In the genomic region with DNA sequence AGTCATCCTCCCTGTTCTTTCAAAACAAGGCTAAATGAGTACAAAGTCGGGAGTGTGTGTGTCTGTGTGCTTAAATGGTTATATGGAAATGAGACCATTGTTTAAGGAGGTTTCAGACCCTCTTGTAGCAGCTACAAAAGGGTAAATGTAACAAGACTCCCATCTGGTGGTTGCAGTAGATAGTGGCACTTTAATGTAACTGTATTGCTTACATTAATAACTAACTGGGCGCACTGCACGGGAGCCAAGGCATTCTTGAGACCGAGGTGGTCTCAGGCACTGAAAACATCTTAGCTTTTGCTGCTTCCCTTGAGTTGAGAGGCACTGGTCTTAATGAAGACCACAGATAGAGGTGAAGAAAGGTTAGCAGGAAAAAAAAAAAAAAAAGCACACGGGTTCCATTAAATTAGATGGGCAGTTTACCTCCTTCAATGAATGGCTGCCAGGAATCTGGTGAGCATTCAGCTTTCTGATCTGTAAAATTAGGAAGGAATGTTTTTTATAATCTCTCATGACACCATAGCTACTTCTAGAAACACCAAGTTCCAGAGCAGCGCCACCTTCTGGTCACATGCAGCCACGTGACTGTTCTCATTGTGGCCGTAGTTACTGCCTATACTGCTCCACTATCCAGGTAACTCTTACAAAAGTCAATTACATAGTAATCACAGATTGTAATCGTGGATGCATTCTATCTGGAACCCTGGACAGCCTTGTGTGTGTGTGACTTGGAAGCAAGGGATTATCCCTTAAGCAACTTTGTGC, we compare ENCODE assay signal across 9 mouse cellular contexts. TPM values are rescaled to one million over a fixed set of nuclear protein-coding genes. Genes with fewer than 3 reads are reported as not detected.
DNase-seq lines count a peak whose midpoint lies in the region; ATAC-seq and TF ChIP-seq lines count a peak whose summit lies in the region.
"Had no signal": no experiment of that assay in that cellular context is flagged by ENCODE, and none has a peak within 500 bp of the region (broad histone marks: within the 10 kb centered on the region; RNA-seq: fewer than 3 reads in every experiment).

No protein-coding gene starts in this region.

- TF ChIP-seq EP300 in heart, adult 2 months (IDR thresholded peaks at IDR 0.05; ENCODE audit: insufficient read depth, low read depth, low read length), result 0 out of 2 replicates have a peak, but pooled peaks have one; percentile 23

- H3K9me3 ChIP-seq in embryonic facial prominence, embryonic 10.5 days, result no peaks in the 10 kb centered on the region
- no peaks in the 10 kb centered on the region for H3K9me3 ChIP-seq in midbrain, postnatal 0 days (ENCODE audit: low read length)

- 17% methylated on average over 9 of the region's 9 CpGs for WGBS in heart, adult 2 months
- 37% methylated on average over 9 of the region's 9 CpGs for whole genome bisulfite sequencing in embryonic facial prominence, embryonic 10.5 days
- WGBS in midbrain, postnatal 0 days, result 31% methylated on average over 9 of the region's 9 CpGs

- H3K27me3 ChIP-seq in heart, adult 2 months (ENCODE audit: control insufficient read depth, insufficient read depth, low read length), result peaks cover 2% of the 10 kb centered on the region; the same call in 1 of the 2 replicates
- H3K27me3 ChIP-seq in embryonic facial prominence, embryonic 10.5 days (replicated peaks; ENCODE audit: low read depth, poor library complexity, severe bottlenecking), result peaks cover 34% of the 10 kb centered on the region
- H3K27me3 ChIP-seq in midbrain, postnatal 0 days (ENCODE audit: insufficient read depth, low read length), result peaks cover 9% of the 10 kb centered on the region

- peak; percentile 59 for TF ChIP-seq CTCF in heart, adult 2 months (IDR thresholded peaks at IDR 0.05)
- peak; percentile 94 for TF ChIP-seq CTCF in midbrain, postnatal 0 days (IDR thresholded peaks at IDR 0.05)

- no peaks in the 10 kb centered on the region for H3K79me2 ChIP-seq in heart, adult 2 months (replicated peaks; ENCODE audit: control insufficient read depth, insufficient read depth, low read length)

- TF ChIP-seq POLR2A in heart, adult 2 months (IDR thresholded peaks at IDR 0.05; ENCODE audit: insufficient read depth, low read depth, low read length), result no peak

- intact Hi-C loops in heart, adult 2 months (cut with DNase I), result loop anchor here (1.0 to 5.0 kb wide), 4 partner anchors 202 to 457 kb away; no protein-coding TSS in a partner anchor
- intact Hi-C loops in heart, postnatal 25 days (cut with DNase I), result loop anchor here (1.0 to 2.0 kb wide), 2 partner anchors 202 to 374 kb away; no protein-coding TSS in a partner anchor
- intact Hi-C loops in heart, postnatal 14 days (cut with DNase I), result loop anchor here (1.0 to 2.0 kb wide), 3 partner anchors 374 to 490 kb away; no protein-coding TSS in a partner anchor

- no peak overlapping the region for H3K4me3 ChIP-seq in heart, adult 2 months
- no peak overlapping the region for H3K4me3 ChIP-seq in embryonic facial prominence, embryonic 10.5 days
- no peak overlapping the region for H3K4me3 ChIP-seq in midbrain, postnatal 0 days (ENCODE audit: low read depth, low read length)

- peak; percentile 76 for ATAC-seq in midbrain, postnatal 0 days (ENCODE audit: low FRiP score)

- H3K9ac ChIP-seq in heart, adult 2 months (ENCODE audit: low read depth, low read length), result peak overlapping the region; percentile 28; the same call in 1 of the 2 replicates
- H3K9ac ChIP-seq in midbrain, postnatal 0 days (replicated peaks; ENCODE audit: low read length, poor library complexity, severe bottlenecking), result no peak overlapping the region

- H3K36me3 ChIP-seq in heart, adult 2 months (ENCODE audit: control insufficient read depth, insufficient read depth, low read length), result no peaks in the 10 kb centered on the region
- no peaks in the 10 kb centered on the region for H3K36me3 ChIP-seq in embryonic facial prominence, embryonic 10.5 days (replicated peaks)
- H3K36me3 ChIP-seq in midbrain, postnatal 0 days (ENCODE audit: insufficient read depth, low read length), result no peaks in the 10 kb centered on the region

- peak; percentile 28 to 62 for DNase-seq in heart, adult 2 months
- DNase-seq in heart, postnatal 25 days (ENCODE audit: low spot score), result no peak
- peak; percentile 70 for DNase-seq in Muller cell, postnatal 12 days (ENCODE audit: inconsistent ontology term)
- DNase-seq in embryonic facial prominence, embryonic 10.5 days (ENCODE audit: low spot score), result peak; percentile 59
- DNase-seq in heart, postnatal 14 days, result peak; percentile 61 to 79
- DNase-seq in layer of hippocampus, postnatal 25 days (ENCODE audit: extremely low spot score in 1 of 2, low spot score in 1 of 2), result peak; percentile 42 to 75
- DNase-seq in midbrain, postnatal 0 days (ENCODE audit: low spot score), result peak; percentile 91
- no peak for DNase-seq in spleen, postnatal 14 days (ENCODE audit: low spot score in 2 of 2)

- H3K27ac ChIP-seq in heart, adult 2 months, result no peak overlapping the region
- H3K27ac ChIP-seq in embryonic facial prominence, embryonic 10.5 days (replicated peaks), result no peak overlapping the region
- H3K27ac ChIP-seq in midbrain, postnatal 0 days (ENCODE audit: low read depth, low read length), result no peak overlapping the region
- H3K27ac ChIP-seq: macrophage had no signal

- H3K4me2 ChIP-seq in midbrain, postnatal 0 days (ENCODE audit: low read depth, low read length, poor library complexity, severe bottlenecking), result 0 out of 2 replicates have a peak overlapping the region, but pooled peaks have one; percentile 21

- 0 out of 2 replicates have a peak, but pooled peaks cover 1% of the 10 kb centered on the region for H3K4me1 ChIP-seq in heart, adult 2 months (ENCODE audit: control insufficient read depth, insufficient read depth, low read length)
- H3K4me1 ChIP-seq in embryonic facial prominence, embryonic 10.5 days, result no peaks in the 10 kb centered on the region
- H3K4me1 ChIP-seq in midbrain, postnatal 0 days (ENCODE audit: insufficient read depth, low read length), result no peaks in the 10 kb centered on the region

RNA-seq across cellular contexts. Expression of a gene that starts 5.5 kb away (rescaled TPM):
- 1 to 10 TPM; 2.0 to 3.6 TPM for total RNA-seq in heart, adult 2 months (2021)
- polyA plus RNA-seq in heart, adult 2 months (2012; rRNA removed), result 1.5 and 3.3 TPM in 2 replicates
- 1 to 10 TPM; 3.7 to 6.0 TPM for total RNA-seq in heart, postnatal 25 days (2021)
- polyA plus RNA-seq in embryonic facial prominence, embryonic 10.5 days (2016; fragmentation: Nextera tagmentation; extraction: Ambion mirVana), result 0.57 and 0.93 TPM in 2 replicates
- 1 to 10 TPM; 4.4 to 6.8 TPM for total RNA-seq in heart, postnatal 14 days (2021)
- total RNA-seq in layer of hippocampus, postnatal 25 days (2021), result 1 to 10 TPM; 4.4 to 4.5 TPM
- 2.9 and 3.0 TPM in 2 replicates for total RNA-seq in midbrain, postnatal 0 days (2014; rRNA removed)
- polyA plus RNA-seq in midbrain, postnatal 0 days (2015; fragmentation: Nextera tagmentation; extraction: Ambion mirVana), result 1.2 and 1.9 TPM in 2 replicates
- polyA plus RNA-seq: macrophage had no signal

RNA-seq across cellular contexts. Expression of a gene that starts 14.6 kb away (rescaled TPM):
- 1 to 10 TPM; 7.6 to 8.5 TPM for total RNA-seq in heart, adult 2 months (2021)
- 6.4 and 10.5 TPM in 2 replicates for polyA plus RNA-seq in heart, adult 2 months (2012; rRNA removed)
- 10 to 100 TPM in 1 of 2 experiments, 1 to 10 TPM in 1; 8.3 to 10.6 TPM for total RNA-seq in heart, postnatal 25 days (2021)
- 7.2 and 9.1 TPM in 2 replicates for polyA plus RNA-seq in embryonic facial prominence, embryonic 10.5 days (2016; fragmentation: Nextera tagmentation; extraction: Ambion mirVana)
- 10 to 100 TPM; 13.1 to 15.9 TPM for total RNA-seq in heart, postnatal 14 days (2021)
- 1 to 10 TPM; 3.9 to 5.4 TPM for total RNA-seq in layer of hippocampus, postnatal 25 days (2021)
- total RNA-seq in midbrain, postnatal 0 days (2014; rRNA removed), result 18.3 and 19.3 TPM in 2 replicates
- 4.7 and 5.9 TPM in 2 replicates for polyA plus RNA-seq in midbrain, postnatal 0 days (2015; fragmentation: Nextera tagmentation; extraction: Ambion mirVana)

Comparison
In these comparisons a context has a peak if more than half of its experiments do, and no peak if none do; other contexts are left out.
1. DNase-seq: peak in heart, adult 2 months (2 of 2), Muller cell, postnatal 12 days (single experiment), embryonic facial prominence, embryonic 10.5 days (single experiment), heart, postnatal 14 days (2 of 2), layer of hippocampus, postnatal 25 days (2 of 2) and midbrain, postnatal 0 days (single experiment); none in heart, postnatal 25 days (single experiment) and spleen, postnatal 14 days (0 of 2).